Comparison of ENCODE assay signal across 8 mouse cellular contexts in the genomic region with DNA sequence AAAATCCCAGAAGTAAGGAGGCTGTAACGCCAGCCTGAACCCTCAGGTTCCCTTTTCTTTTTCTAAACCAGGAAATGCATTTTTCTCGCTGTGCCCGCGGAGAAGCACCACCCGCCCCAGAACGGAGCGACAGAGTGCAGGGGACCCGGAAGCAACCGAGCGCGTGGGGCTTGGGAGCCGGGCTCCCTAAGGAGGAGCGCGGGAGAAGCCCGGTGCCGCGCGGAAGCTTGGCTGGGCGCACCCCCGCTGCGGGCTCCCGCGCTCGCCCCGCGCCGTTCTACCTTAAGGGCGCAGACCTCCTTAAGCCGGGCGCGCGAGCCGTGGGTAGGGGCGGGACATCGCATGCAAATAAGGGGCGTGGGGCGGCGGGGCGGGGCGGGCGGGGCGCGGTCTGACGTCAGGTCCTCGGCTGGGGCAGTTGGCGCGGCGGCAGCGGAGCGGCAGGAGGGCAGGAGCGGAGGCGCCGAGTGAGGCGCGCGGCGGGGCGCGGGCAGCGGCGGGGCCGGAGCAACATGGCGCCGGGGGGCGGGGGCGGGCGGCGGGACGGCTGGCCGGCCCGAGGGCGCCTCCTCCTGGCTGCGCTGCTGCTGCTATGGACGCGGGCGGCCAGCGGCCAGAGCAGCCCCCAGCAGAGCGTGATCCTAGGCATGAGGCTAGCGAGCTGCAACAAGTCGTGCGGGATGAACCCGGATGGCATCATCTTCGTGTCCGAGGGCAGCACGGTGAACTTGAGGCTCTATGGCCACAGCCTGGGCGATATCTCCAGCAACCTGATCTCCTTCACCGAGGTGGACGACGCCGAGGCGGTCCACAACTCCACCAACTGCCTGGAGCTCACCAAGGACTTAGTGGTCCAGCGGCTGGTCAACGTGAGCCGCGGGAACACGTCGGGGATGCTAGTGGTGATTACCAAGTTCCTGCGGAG. TPM values are rescaled to one million over a fixed set of nuclear protein-coding genes. Genes with fewer than 3 reads are reported as not detected.
DNase-seq lines count a peak whose midpoint lies in the region; ATAC-seq lines count a peak whose summit lies in the region.

Gene Cnnm4 (plus strand): TSS at position 440 of the 925 bp plus-strand sequence.

- peak within 1 kb of the TSS; percentile 84 for H3K9ac ChIP-seq in heart, embryonic 14.5 days (ENCODE audit: low read length)
- H3K9ac ChIP-seq in liver, embryonic 12.5 days = peak within 1 kb of the TSS; percentile 77

- no peaks in the 10 kb centered on the region for H3K27me3 ChIP-seq in heart, embryonic 14.5 days (ENCODE audit: control insufficient read depth, insufficient read depth, low read length)
- H3K27me3 ChIP-seq in liver, embryonic 12.5 days (replicated peaks) = peaks cover 22% of the 10 kb centered on the region
- H3K27me3 ChIP-seq in splenic B cell, adult 2 months (ENCODE audit: control insufficient read depth, insufficient read depth, low read length, poor library complexity, severe bottlenecking) = no peaks in the 10 kb centered on the region

- peaks cover 24 to 37% of the 10 kb centered on the region in 2 experiments for H3K4me1 ChIP-seq in heart, embryonic 14.5 days (ENCODE audit: control insufficient read depth in 2 of 2, insufficient read depth in 2 of 2, low read length in 2 of 2)
- H3K4me1 ChIP-seq in liver, embryonic 12.5 days = peaks cover 59% of the 10 kb centered on the region

- ATAC-seq in heart, embryonic 14.5 days (ENCODE audit: insufficient number of reproducible peaks, insufficient read depth, low FRiP score, low read depth) = peak; percentile 92
- peak; percentile 93 for ATAC-seq in liver, embryonic 12.5 days

- DNase-seq in CD4-positive, CD25-positive, alpha-beta regulatory T cell, adult 2 months (ENCODE audit: low read depth, low spot score) = peak; percentile 93
- peak; percentile 71 for DNase-seq in c-Kit-negative CD71-positive TER-119-positive erythroid progenitor cells, embryonic 14.5 days (ENCODE audit: low read depth, low spot score)
- DNase-seq in fibroblast of lung, adult 2 months (ENCODE audit: low read depth) = peak; percentile 48
- peak; percentile 94 for DNase-seq in kidney, postnatal 14 days
- peak; percentile 89 for DNase-seq in naive thymus-derived CD4-positive, alpha-beta T cell, adult 2 months (ENCODE audit: low read depth)
- DNase-seq in splenic B cell, adult 2 months (ENCODE audit: low read depth, low spot score) = peak; percentile 89

- peak within 1 kb of the TSS; percentile 72 to 82 for H3K4me3 ChIP-seq in heart, embryonic 14.5 days (ENCODE audit: control insufficient read depth in 1 of 2, insufficient read depth in 1 of 2, low read depth in 1 of 2, low read length in 2 of 2)
- H3K4me3 ChIP-seq in liver, embryonic 12.5 days = peak within 1 kb of the TSS; percentile 63

- no peaks in the 10 kb centered on the region for H3K36me3 ChIP-seq in heart, embryonic 14.5 days (ENCODE audit: control insufficient read depth, insufficient read depth, low read length)
- H3K36me3 ChIP-seq in liver, embryonic 12.5 days = no peaks in the 10 kb centered on the region
- H3K36me3 ChIP-seq in splenic B cell, adult 2 months (ENCODE audit: control insufficient read depth, insufficient read depth, low read length, poor library complexity, severe bottlenecking) = no peaks in the 10 kb centered on the region

- peak within 1 kb of the TSS; percentile 92 for H3K4me2 ChIP-seq in heart, embryonic 14.5 days (ENCODE audit: low read length)
- H3K4me2 ChIP-seq in liver, embryonic 12.5 days = peak within 1 kb of the TSS; percentile 95

- H3K27ac ChIP-seq in heart, embryonic 14.5 days (replicated peaks in 1 of 2; ENCODE audit: control insufficient read depth in 1 of 2, insufficient read depth in 1 of 2, low read depth in 2 of 2, low read length in 2 of 2) = peak within 1 kb of the TSS; percentile 64 to 67
- H3K27ac ChIP-seq in liver, embryonic 12.5 days = peak within 1 kb of the TSS; percentile 75

- no peaks in the 10 kb centered on the region for H3K9me3 ChIP-seq in heart, embryonic 14.5 days (ENCODE audit: control insufficient read depth, low read length)
- H3K9me3 ChIP-seq in liver, embryonic 12.5 days (replicated peaks) = no peaks in the 10 kb centered on the region

- WGBS in heart, embryonic 14.5 days = under 1% methylated on average over 75 of the region's 98 CpGs
- 2% methylated on average over 84 of the region's 98 CpGs for WGBS in liver, embryonic 12.5 days (ENCODE audit: insufficient replicate concordance)

RNA-seq across cellular contexts. Expression of gene Cnnm4, which starts in this region (rescaled TPM):
- polyA plus RNA-seq in heart, embryonic 14.5 days (2014; fragmentation: Nextera tagmentation; extraction: Ambion mirVana) = 4.5 and 5.9 TPM in 2 replicates
- polyA plus RNA-seq in liver, embryonic 12.5 days (2016; fragmentation: Nextera tagmentation; extraction: Ambion mirVana) = 3.8 and 4.0 TPM in 2 replicates

Comparison
In these comparisons a context has a peak if more than half of its experiments do, and no peak if none do; other contexts are left out.
1. Peak in every context shown above with its lines: DNase-seq, ATAC-seq, H3K4me3 ChIP-seq and H3K27ac ChIP-seq.